Mouse (Mus musculus): ENCODE results near the gene Oxnad1. TPM values are rescaled to one million over a fixed set of nuclear protein-coding genes. Genes with fewer than 3 reads are reported as not detected.

Gene Oxnad1
- polyA plus RNA-seq (2012; rRNA removed) = 22.3 and 22.7 TPM in 2 replicates

GRCm38 (mm10) chr14:32084761-32085485 lies at the start of gene Oxnad1:
Gene Oxnad1 (plus strand): TSS chr14:32085374.
- DNase-seq (ENCODE audit: extremely low spot score in 1 of 2, low spot score in 1 of 2) = no peak

- DNase-seq (ENCODE audit: extremely low spot score in 1 of 2, low spot score in 1 of 2) = no peak
Observed at GRCm38 (mm10) chr14:32036482-32036881, 48.7 kb upstream of the Oxnad1 start.

DNA sequence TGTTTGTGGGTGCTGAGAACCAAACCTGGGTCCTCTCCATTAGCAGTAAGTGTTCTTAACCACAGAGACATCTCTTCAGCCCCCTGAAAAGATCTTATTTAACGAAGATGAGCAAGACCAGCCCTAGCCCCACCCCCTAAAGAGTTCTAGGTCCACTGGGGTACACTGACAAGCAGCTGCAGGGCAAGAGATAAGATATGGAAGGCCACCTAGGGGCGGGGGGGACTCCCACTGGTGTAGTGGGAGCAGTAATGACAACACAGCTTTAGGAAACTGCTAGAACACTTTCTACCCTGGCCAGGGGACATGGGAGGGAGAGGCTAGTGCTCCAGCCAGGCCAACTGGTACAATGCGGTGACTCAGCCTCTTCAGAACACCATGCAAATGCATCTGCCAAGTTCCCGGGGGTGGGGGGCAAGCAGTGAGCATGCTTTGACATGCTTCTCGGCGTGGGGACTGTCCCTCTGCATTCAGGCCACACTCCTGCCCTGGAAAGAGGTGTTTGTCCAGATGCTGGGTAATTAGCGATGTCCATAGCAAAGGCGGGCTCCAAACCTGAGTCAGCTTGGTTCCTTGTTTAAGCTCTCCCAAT lies 47.4 kb upstream of the Oxnad1 start:
- DNase-seq (ENCODE audit: extremely low spot score in 1 of 2, low spot score in 1 of 2) = no peak

- DNase-seq (ENCODE audit: extremely low spot score in 1 of 2, low spot score in 1 of 2) = no peak
Observed at GRCm38 (mm10) chr14:32042108-32042507, 43.1 kb upstream of the Oxnad1 start.

GRCm38 (mm10) chr14:32046357-32046756 lies 38.8 kb upstream of the Oxnad1 start:
- DNase-seq (ENCODE audit: extremely low spot score in 1 of 2, low spot score in 1 of 2) = no peak

- no peak for DNase-seq (ENCODE audit: extremely low spot score in 1 of 2, low spot score in 1 of 2)
Observed at GRCm38 (mm10) chr14:32050171-32050570, 35.0 kb upstream of the Oxnad1 start.

GRCm38 (mm10) chr14:32053895-32054294 lies 31.3 kb upstream of the Oxnad1 start:
- DNase-seq (ENCODE audit: extremely low spot score in 1 of 2, low spot score in 1 of 2) = no peak

GRCm38 (mm10) chr14:32054788-32055187 lies 30.4 kb upstream of the Oxnad1 start:
- no peak for DNase-seq (ENCODE audit: extremely low spot score in 1 of 2, low spot score in 1 of 2)

DNA sequence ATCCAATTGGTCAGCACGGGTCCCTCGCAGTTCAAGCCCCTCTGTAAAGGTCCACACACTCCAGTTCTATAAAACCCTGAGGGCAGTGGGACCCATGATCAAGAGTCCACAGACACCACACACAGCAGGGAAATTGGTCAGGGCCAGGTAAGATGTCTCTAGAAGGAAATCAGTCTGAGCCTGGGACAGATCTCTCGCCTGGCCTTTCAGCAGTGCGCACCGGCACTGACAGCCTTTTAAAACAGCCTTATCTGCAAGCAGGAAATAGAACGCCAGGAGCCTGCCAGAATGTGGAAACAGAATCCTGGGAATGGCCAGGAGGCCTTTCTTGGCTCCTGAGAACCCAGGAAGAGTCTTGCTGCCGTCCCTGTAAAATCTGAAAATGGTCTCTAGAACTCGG lies 29.4 kb upstream of the Oxnad1 start:
- DNase-seq (ENCODE audit: extremely low spot score in 1 of 2, low spot score in 1 of 2) = no peak

GRCm38 (mm10) chr14:32056675-32057074 lies 28.5 kb upstream of the Oxnad1 start:
- DNase-seq (ENCODE audit: extremely low spot score in 1 of 2, low spot score in 1 of 2) = peak in 1 of 2 experiments; percentile 25

DNA sequence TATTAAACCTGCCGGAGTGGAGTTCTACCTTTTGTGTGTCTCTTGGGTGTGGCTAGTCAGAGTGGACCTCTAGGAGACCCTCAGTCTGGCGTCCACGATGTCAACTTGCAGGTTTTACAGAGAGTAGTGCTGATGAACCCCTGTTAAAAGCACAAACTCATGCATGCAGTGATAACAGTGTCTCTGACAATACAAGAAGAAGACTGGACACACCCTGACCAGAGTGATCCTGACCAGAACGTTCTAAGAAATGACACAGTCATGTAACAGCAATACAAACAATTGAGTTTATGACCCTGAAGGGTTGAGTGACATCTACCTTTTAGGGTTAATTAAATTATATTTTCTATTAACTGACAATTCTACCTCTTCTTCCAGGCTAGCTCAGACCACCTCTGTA lies 27.5 kb upstream of the Oxnad1 start:
- DNase-seq (ENCODE audit: extremely low spot score in 1 of 2, low spot score in 1 of 2) = no peak

DNA sequence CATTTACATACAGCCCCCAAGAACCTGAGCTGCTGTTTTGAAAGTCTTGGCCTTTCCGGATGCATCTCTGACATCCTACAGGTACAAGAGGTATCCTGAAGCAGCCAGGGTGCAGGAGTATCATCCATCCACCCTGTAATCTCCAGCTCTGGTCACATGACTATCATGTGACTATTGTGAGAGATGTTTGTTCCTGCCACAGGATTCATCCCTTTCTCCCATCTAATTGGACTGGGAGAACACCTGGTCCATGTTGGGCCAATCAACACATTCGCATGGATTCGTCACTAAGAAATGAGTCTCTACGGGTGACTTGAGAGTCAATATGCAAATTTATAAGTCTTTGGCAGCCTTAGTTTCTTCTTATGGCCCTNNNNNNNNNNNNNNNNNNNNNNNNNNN lies 23.8 kb upstream of the Oxnad1 start:
- no peak for DNase-seq (ENCODE audit: extremely low spot score in 1 of 2, low spot score in 1 of 2)

DNA sequence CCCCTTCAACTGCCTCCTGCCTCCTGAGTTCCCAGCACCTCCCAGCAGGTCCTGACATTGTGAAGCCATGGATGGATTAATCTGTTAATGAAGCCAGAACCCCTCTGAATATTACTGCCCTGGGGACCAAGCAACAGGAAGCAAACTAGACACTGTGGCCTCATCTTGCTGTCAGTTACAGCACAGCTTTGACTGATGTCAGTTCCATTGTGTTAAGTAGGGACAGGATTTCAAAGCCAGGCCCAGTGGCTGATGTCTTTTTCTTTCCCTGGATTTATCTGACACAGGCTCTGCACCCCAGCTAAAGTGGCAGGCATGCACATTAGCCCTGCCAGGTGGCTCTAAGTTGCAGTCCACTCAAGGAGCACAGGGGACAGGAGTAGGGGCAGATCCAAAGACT lies 12.4 kb upstream of the Oxnad1 start:
- DNase-seq (ENCODE audit: extremely low spot score in 1 of 2, low spot score in 1 of 2) = no peak

DNA sequence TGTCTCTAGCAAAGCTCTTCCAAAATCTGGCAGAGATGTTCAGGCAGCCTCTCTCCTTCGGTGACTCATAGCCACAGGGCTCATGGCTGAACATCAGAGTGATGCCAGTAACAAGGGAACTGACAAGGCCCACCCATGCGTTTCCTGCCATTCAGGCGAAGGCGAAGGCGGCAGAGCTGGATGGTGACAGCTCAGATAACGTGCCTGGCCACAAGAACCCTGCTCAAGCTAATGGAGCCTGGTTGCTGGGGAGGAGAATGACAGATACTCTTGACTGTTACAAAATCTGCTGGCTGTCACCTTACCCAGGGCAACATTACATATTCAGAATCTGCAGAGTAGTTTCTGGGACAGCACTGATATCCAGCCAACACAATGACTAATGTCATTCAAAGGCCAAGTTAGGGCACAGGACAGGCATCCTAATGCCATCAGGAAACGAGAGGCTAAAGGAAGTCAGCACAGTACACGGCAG lies 11.9 kb upstream of the Oxnad1 start:
- peak; percentile 58 to 80 for DNase-seq (ENCODE audit: extremely low spot score in 1 of 2, low spot score in 1 of 2)

- DNase-seq (ENCODE audit: extremely low spot score in 1 of 2, low spot score in 1 of 2) = no peak
Observed at GRCm38 (mm10) chr14:32073901-32074300, 11.3 kb upstream of the Oxnad1 start.

DNA sequence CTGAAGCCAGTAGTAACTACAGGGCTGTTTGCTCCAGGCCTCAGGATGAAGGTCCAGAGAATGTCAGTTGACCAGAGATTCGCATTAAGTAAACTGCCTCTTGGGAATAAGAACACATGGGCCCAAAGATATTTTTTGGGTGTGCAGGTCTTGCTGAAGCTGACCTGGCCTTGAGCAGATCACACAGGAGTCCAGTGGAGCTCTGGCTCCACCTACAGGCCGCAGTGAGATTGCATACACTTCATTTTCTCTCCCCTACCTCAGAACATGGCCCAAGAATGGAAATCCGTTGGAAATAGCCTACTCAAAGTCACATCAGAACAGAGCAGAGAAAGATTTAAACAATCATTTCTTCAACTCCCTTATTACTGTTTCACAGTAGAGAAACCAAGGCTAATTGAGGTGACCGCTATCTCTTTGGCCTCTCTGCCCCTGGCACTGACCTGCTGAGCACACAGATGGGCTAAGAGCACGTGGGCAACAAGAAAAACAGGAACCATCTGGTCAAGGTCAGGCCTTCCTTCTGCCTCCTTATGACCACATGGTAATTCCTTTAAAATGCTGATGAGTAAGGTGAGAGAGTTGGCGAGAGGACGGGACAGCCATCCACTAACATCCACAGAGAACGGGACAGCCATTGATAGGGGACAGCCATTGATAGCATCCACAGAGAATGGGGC lies 8.1 kb upstream of the Oxnad1 start:
- peak in 1 of 2 experiments; percentile 75 for DNase-seq (ENCODE audit: extremely low spot score in 1 of 2, low spot score in 1 of 2)

GRCm38 (mm10) chr14:32081026-32081425 lies 4.1 kb upstream of the Oxnad1 start:
- peak in 1 of 2 experiments; percentile 45 for DNase-seq (ENCODE audit: extremely low spot score in 1 of 2, low spot score in 1 of 2)

- DNase-seq (ENCODE audit: extremely low spot score in 1 of 2, low spot score in 1 of 2) = no peak
Observed at GRCm38 (mm10) chr14:32082891-32083290, 2.3 kb upstream of the Oxnad1 start.

DNA sequence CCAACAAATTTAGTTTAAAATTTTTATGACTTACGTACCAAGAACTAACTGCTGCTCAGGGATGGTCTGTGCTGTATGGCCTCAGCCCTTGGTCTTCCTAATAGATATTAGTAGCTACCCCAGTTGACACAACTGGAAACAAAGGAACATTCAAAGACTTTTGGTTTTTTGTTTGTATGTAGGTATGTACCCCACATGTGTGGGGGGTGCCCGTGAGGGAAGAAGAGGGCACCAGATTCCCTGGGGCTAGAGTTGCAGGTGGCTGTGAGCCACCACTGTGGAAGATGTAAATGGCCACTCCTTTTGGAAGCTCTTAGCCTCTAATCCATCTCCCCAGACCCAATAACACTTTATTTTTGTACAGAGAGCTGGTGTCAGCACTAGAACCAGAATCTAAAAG lies 1.7 kb upstream of the Oxnad1 start:
- no peak for DNase-seq (ENCODE audit: extremely low spot score in 1 of 2, low spot score in 1 of 2)

- peak; percentile 98 to 99 for DNase-seq (ENCODE audit: extremely low spot score in 1 of 2, low spot score in 1 of 2)
Observed at GRCm38 (mm10) chr14:32085486-32086201, 470 bp downstream of the Oxnad1 start, which contains the start of gene Dph3. Gene Dph3 (minus strand): TSS chr14:32085729.

DNA sequence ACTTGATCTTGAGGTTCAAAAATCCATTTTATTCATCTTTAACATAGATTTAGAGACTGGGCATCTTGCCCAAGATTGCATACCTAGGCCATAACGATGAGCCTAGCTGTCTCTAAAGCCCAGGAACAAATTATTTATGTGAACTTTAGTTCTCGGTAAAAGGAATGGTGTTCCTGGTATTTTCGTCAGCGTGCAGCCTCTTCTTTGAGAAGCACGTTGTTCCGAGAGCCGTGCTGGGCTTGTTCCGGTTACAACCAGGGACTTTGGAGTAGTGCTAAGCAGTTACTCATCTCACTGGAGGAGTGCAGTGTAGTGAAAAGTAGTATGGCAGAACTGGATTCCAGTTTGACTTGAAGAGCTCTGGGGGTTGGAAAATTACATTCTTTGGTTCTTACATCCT lies 1.1 kb downstream of the Oxnad1 start:
- no peak for DNase-seq (ENCODE audit: extremely low spot score in 1 of 2, low spot score in 1 of 2)
